Mouse (Mus musculus): ENCODE measurements around the gene Ice2. TPM values are rescaled to one million over a fixed set of nuclear protein-coding genes. Genes with fewer than 3 reads are reported as not detected.

The Ice2 gene
- total RNA-seq, 2 experiments from 2014 or later = 10.1 to 11.6 TPM

DNA sequence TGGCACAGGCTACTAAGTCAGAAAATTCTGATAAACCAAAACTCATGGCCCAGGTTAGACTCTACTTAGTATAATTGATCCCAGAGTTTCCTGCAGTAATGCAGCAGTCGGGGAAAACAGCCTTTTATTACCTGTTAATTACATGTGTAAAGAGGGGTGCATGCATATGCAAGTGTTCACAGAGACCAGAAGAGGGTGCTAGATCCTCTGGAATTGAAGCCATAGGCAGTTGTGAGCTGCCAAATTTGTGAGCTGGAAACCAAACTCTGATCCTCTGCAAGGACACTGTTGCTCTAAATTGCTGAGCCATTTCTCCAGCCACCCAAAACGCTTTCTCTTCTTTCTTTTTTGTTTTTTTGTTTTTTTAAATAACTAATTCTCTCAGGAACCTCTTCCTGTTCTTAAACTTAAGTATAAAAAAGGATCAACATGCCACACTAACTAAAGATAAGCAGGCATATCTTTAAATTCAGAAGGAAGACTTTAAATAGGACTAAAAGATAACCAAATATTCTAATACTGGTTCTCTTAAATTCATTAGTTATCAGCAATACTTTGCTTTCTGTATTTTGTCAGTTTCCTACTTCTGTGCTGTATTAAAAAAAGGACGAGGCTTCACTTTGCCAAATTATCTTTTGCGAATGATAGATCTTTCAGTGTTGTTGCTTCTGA, 20.6 kb upstream of the Ice2 start:
- intact Hi-C loops (cut with DNase I) = no loop called here
- TF ChIP-seq CTCF (IDR thresholded peaks at IDR 0.05) = peak; percentile 28
- Histone ChIP-seq H3K4me3 (no peak overlapping the region), H3K27ac (no peak overlapping the region)
- no peak for DNase-seq (ENCODE audit: extremely low spot score in 1 of 2, low spot score in 2 of 2)

DNA sequence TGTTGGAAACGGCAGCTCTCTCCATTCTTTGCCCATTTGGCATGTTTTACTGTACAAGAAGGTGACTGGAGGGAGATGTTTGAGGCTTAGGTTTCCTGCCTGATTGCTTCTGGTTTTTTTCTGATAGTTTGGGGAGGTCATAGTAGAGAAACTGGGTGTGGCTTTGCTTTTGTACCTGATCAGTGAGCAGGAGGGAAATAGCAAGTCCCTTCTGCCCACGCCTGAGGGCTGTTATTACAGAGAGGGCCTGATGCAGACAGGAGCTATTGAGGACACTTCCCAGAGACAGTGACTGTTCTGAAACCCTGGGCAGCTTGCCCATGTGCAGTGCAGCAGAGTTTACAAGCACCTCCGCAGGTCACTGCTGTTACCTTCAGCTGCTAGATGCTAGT, 20.1 kb upstream of the Ice2 start:
- TF ChIP-seq CTCF (IDR thresholded peaks at IDR 0.05) = no peak
- DNase-seq (ENCODE audit: extremely low spot score in 1 of 2, low spot score in 2 of 2) = no peak
- no peak overlapping the region for H3K4me3 ChIP-seq
- intact Hi-C loops (cut with DNase I) = no loop called here
- H3K27ac ChIP-seq = no peak overlapping the region

DNA sequence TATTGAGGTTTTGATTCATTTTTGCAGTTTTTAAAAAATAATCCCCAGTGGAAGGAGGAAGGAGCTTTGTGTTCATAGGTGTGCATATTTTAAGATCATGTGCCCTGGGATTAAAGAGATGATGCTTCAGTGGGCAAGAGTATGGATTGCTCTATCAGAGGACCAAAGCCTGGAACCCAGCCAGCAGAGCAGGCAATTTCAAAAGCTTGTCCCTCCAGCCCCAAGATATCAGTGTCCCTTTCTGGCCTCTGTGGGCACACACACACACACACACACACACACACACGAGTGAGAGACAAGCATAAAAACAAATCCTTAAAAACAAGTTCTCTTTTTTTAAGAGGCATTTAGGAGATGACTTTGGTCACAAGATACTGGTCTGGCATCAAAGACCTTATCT, 17.2 kb upstream of the Ice2 start:
- intact Hi-C loops (cut with DNase I) = no loop called here
- no peak for TF ChIP-seq CTCF (IDR thresholded peaks at IDR 0.05)
- no peak for DNase-seq (ENCODE audit: extremely low spot score in 1 of 2, low spot score in 2 of 2)
- H3K4me3 ChIP-seq = no peak overlapping the region
- no peak overlapping the region for H3K27ac ChIP-seq

DNA sequence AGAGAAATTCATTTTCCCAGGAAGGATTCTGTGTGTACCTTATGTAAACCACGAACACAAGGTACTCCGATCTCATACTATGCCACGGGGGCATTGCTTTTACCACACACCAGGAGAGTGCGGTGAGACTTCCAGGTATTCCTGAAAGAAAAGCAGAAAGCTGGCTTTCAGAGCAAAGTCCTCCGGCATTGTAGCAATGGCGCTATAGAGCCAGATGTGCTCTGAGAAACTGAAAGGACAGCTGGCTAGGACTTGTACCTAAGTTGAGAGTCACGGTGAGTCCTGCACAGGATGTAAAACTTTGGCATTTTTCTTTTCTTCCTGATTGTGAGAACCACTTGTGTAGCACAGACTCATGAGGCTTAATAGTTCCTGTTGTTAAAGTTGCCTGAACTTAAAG, 16.0 kb upstream of the Ice2 start:
- no peak for TF ChIP-seq CTCF (IDR thresholded peaks at IDR 0.05)
- Histone ChIP-seq H3K4me3 (no peak overlapping the region), H3K27ac (no peak overlapping the region)
- DNase-seq (ENCODE audit: extremely low spot score in 1 of 2, low spot score in 2 of 2) = no peak
- intact Hi-C loops (cut with DNase I) = no loop called here

DNA sequence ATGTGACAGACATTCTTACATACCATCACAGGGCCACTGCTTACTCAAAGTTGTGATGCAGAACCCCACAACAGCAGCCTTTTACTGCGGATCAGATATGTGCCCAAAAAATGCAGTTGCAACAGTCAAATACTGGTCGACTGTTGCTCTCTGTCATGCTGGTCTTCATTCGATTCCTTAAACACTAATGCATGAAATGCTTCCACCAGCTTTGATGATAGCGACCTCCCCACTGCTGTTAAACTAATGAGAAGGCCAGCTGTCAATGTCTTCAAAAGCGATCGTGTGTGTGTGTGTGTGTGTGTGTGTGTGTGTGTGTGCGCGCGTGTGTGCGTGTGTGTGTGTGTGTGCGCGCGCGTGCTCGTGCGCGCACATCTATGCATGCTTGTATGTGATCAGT, 13.2 kb upstream of the Ice2 start:
- no peak for TF ChIP-seq CTCF (IDR thresholded peaks at IDR 0.05)
- intact Hi-C loops (cut with DNase I) = no loop called here

DNA sequence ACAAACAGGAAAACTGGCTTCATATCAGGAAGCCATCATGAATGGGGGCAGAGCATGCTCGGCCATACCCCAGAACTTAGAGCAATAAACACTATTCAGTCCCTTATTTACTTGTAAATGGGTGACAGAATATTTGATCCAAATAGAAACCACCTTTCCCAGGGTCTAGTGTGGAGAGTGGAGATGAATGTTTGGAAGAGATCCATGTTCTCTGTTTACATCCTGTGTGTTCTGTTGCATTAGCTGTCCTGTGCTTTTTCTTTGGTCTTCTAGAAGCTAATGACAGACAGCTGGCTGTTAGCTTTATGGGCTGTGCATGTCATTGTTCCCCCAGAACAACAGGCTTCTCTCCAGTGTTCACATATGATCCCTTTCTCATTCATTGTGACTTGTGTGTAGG, 12.8 kb upstream of the Ice2 start:
- TF ChIP-seq CTCF (IDR thresholded peaks at IDR 0.05) = no peak
- H3K27ac ChIP-seq = no peak overlapping the region
- DNase-seq (ENCODE audit: extremely low spot score in 1 of 2, low spot score in 2 of 2) = no peak
- H3K4me3 ChIP-seq = no peak overlapping the region
- intact Hi-C loops (cut with DNase I) = no loop called here

More for the DNA sequence above, 13.2 kb upstream of the Ice2 start:
- Histone ChIP-seq H3K4me3 (no peak overlapping the region), H3K27ac (no peak overlapping the region)
- DNase-seq (ENCODE audit: extremely low spot score in 1 of 2, low spot score in 2 of 2) = no peak

DNA sequence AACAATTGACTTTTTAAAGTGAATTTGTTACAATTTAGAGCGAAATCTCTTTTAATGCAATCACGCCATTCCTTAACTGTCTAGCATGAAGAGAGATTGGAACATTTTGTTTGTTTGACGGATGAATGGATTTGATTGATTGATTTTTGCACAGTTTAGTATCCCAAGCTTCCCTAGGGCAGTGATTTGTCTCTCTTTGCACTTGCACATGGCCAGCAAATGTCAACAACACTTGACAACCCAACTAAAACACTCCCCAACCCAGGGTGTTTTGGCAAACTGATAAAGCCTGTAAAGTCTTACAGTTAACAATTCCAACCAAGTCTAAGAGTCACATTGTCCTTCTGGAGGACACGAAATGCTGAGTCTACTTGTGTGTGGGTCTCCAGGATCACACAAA, 10.4 kb upstream of the Ice2 start:
- DNase-seq (ENCODE audit: extremely low spot score in 1 of 2, low spot score in 2 of 2) = no peak
- intact Hi-C loops (cut with DNase I) = no loop called here
- H3K4me3 ChIP-seq = no peak overlapping the region
- no peak overlapping the region for H3K27ac ChIP-seq
- no peak for TF ChIP-seq CTCF (IDR thresholded peaks at IDR 0.05)

DNA sequence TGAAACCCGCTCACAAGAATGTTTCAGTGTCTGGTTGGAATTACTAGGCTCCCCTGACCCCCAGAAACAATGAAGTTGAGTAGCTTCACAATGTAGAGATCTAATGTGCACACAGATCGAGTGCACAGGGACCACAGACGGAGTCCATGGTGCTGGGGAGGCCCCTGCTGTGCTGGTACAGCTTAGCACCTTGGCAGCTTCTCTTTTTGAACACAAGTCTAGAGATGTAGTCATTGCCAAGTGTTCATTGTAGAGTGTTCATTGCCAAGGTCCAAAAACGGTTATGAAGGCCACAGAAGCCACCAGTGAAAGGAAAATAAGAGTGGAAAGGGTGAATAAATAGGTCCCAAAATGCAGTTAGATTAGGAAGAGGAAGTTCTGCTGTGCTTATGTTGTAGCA, 7.1 kb upstream of the Ice2 start:
- no peak overlapping the region for H3K27ac ChIP-seq
- no peak for DNase-seq (ENCODE audit: extremely low spot score in 1 of 2, low spot score in 2 of 2)
- intact Hi-C loops (cut with DNase I) = no loop called here
- TF ChIP-seq CTCF (IDR thresholded peaks at IDR 0.05) = no peak
- H3K4me3 ChIP-seq = no peak overlapping the region

DNA sequence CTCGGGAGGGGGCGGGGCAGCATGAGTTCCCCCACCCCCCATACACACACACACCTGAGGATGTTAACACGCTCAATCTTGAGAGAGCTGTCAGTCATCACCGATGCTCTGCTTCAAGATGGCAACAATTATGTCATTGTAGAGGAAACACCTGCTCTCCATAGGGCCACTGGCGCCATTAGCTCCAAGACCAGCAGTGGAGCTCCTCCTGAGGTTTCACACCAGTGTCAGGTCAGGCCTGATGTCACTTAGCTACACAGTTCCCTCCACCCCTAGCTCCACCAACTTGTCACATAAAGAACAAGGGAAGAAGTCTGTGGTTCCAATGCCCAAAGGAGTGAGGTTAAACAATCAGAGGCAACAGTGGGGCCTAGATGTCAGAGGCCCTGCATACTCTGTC, 3.5 kb upstream of the Ice2 start:
- no peak overlapping the region for H3K4me3 ChIP-seq
- no peak overlapping the region for H3K27ac ChIP-seq
- no peak for DNase-seq (ENCODE audit: extremely low spot score in 1 of 2, low spot score in 2 of 2)
- TF ChIP-seq CTCF (IDR thresholded peaks at IDR 0.05) = no peak
- intact Hi-C loops (cut with DNase I) = no loop called here

DNA sequence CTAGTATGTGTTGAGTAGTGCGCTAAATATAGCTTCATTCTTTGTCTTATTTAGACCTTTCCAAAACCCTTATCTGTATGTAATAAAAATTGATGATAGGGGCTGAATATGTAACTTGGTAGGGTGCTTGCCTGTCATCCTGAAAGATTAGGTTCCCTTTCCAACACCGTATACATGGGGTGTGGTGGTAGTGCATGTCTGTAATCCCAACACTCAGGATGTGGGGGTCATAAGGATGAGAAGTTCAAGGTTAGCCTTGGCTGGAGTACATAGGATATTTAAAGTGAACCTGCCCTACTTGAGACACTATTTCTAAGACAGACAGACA, 310 bp upstream of the Ice2 start:
- DNase-seq (ENCODE audit: extremely low spot score in 1 of 2, low spot score in 2 of 2) = no peak
- H3K4me3 ChIP-seq = peak overlapping the region; percentile 75
- H3K27ac ChIP-seq = peak overlapping the region; percentile 94
- intact Hi-C loops (cut with DNase I) = no loop called here
- TF ChIP-seq CTCF (IDR thresholded peaks at IDR 0.05) = no peak

DNA sequence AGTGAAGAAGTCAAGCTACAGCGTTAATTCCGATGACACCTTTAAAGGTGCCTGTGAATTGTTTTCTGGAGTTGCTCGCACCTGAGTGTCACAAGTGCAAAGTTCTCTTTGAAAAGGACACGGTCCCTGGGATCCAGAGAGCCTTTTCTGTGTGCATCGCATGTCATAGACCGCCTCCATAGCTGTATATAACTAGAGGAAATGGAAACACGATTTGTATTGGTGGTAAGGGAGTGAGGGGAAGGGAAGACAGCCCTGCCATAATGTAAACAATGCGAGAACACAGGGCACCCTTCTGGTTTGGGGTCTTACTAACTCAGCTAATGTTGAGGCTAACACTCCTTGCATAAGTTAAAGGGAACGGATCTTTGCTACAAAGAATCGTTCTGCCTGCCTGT, 746 bp downstream of the Ice2 start:
- Histone ChIP-seq H3K27ac (peak overlapping the region; percentile 94), H3K4me3 (peak overlapping the region; percentile 75)
- TF ChIP-seq CTCF (IDR thresholded peaks at IDR 0.05) = no peak
- no peak for DNase-seq (ENCODE audit: extremely low spot score in 1 of 2, low spot score in 2 of 2)
- intact Hi-C loops (cut with DNase I) = no loop called here

DNA sequence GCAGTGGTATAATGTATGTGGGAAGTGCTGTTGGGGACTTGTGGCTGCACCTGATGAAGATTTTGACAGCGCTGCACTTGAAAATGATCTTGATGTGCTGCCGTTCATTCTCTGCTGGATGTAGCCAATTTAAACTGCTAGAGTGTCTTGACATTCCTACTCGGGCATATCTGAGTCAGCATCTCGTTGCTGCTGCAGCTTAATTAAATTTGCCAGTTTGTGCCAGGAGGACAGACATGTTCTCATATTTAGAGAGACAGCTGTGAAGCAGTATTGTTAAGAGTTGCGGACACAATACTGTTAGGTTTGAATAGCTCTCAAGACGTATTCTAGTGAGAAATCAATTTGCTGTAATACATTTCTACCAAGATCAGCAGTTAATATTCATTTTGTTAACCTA, 7.0 kb downstream of the Ice2 start:
- DNase-seq (ENCODE audit: extremely low spot score in 1 of 2, low spot score in 2 of 2) = no peak
- Histone ChIP-seq H3K4me3 (no peak overlapping the region), H3K27ac (no peak overlapping the region)
- no peak for TF ChIP-seq CTCF (IDR thresholded peaks at IDR 0.05)
- intact Hi-C loops (cut with DNase I) = no loop called here

DNA sequence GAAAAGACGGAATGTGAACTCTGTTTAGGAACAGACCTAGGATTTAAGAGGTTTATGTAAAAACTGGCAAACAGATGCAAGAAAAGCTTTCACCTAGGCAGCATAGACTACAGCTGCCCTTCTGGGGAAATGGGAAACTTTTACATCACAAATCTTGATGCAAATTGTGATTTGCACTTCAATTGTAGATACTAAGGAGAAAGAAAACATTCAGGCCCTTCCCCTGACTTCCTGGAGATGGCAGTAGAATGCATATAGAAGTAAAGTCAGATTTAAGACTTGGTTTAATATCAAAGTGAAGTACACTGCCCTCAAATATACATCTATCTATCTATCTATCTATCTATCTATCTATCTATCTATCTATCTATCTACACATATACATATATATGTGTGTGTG, 21.8 kb downstream of the Ice2 start:
- no peak for DNase-seq (ENCODE audit: extremely low spot score in 1 of 2, low spot score in 2 of 2)
- Histone ChIP-seq H3K4me3 (no peak overlapping the region), H3K27ac (no peak overlapping the region)
- intact Hi-C loops (cut with DNase I) = loop anchor here (1.0 kb wide), 1 partner anchor 60 kb away; no protein-coding TSS in a partner anchor
- TF ChIP-seq CTCF (IDR thresholded peaks at IDR 0.05) = peak; percentile 61
